Mouse (Mus musculus) bone marrow macrophage, adult 2 months (primary cell): ENCODE data around the gene Crim1.

ENCODE experiments used
- CTCF ChIP-seq: IDR thresholded peaks from 2 replicates; pipeline ENCODE4 v1.5.1; 2012; ENCODE audit warnings: low read depth, mild to moderate bottlenecking, low read length, moderate library complexity
- POLR2A ChIP-seq: IDR thresholded peaks from 2 replicates; pipeline ENCODE4 v1.6.1; 2012; ENCODE audit warnings: mild to moderate bottlenecking, low read depth, low read length, borderline replicate concordance

GRCm38 (mm10) chr17:78213128-78213527 lies 13.1 kb downstream of the Crim1 start:
- TF ChIP-seq POLR2A (no peak), CTCF (no peak)
